Mouse (Mus musculus): ENCODE measurements around the gene Gm49325. TPM values are rescaled to one million over a fixed set of nuclear protein-coding genes. Genes with fewer than 3 reads are reported as not detected.

Gene Gm49325
- polyA plus RNA-seq, 1 experiment from 2014 or later, result not detected

GRCm38 (mm10) chr10:77627497-77627896 lies 21.5 kb downstream of the Gm49325 start:
- no peaks in the 10 kb centered on the region for H3K27me3 ChIP-seq (replicated peaks; ENCODE audit: control insufficient read depth, insufficient read depth, low read length)
- H3K9me3 ChIP-seq (ENCODE audit: control insufficient read depth, low read length), result no peaks in the 10 kb centered on the region
- no peak overlapping the region for H3K4me3 ChIP-seq (ENCODE audit: low read length)
- H3K9ac ChIP-seq (ENCODE audit: low read depth, low read length), result no peak overlapping the region
- 45% methylated on average over 2 of the region's 2 CpGs for WGBS
- no peak overlapping the region for H3K4me2 ChIP-seq (ENCODE audit: low read depth, low read length)
- peak; percentile 57 for ATAC-seq
- peaks cover 24% of the 10 kb centered on the region for H3K4me1 ChIP-seq (ENCODE audit: control insufficient read depth, insufficient read depth, low read length)
- no peak overlapping the region for H3K27ac ChIP-seq (ENCODE audit: low read length)
- no peaks in the 10 kb centered on the region for H3K36me3 ChIP-seq (ENCODE audit: control insufficient read depth, insufficient read depth, low read length)

- no peaks in the 10 kb centered on the region for H3K36me3 ChIP-seq (ENCODE audit: control insufficient read depth, insufficient read depth, low read length)
- H3K9ac ChIP-seq (ENCODE audit: low read depth, low read length), result no peak overlapping the region
- H3K4me1 ChIP-seq (ENCODE audit: control insufficient read depth, insufficient read depth, low read length), result peaks cover 18% of the 10 kb centered on the region
- H3K4me2 ChIP-seq (ENCODE audit: low read depth, low read length), result no peak overlapping the region
- no peak overlapping the region for H3K27ac ChIP-seq (ENCODE audit: low read length)
- no peaks in the 10 kb centered on the region for H3K27me3 ChIP-seq (replicated peaks; ENCODE audit: control insufficient read depth, insufficient read depth, low read length)
- no peak for ATAC-seq
- 86% methylated on average over 3 of the region's 3 CpGs for WGBS
- H3K4me3 ChIP-seq (ENCODE audit: low read length), result no peak overlapping the region
- H3K9me3 ChIP-seq (ENCODE audit: control insufficient read depth, low read length), result no peaks in the 10 kb centered on the region
Observed at GRCm38 (mm10) chr10:77629163-77629562, 23.2 kb downstream of the Gm49325 start.

DNA sequence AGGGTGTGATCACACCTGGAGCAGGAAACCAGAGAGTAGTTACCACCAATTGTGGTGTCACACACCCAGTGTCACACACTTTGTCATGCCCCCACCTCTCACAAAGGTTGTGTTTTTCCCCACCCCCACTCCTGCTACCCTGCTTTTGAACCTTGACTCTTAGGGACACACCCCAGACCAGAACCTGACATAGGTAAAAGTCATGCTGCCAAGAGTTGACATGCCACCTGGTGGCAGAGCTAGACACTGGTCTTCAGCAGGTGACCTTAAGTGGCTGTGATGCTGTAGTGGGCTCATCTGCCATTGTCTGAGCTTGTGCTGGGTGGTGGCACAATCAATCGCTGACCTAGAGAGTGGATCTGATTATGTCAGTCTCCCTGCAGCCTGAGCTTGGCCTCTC lies 24.0 kb downstream of the Gm49325 start:
- WGBS, result 86% methylated on average over 1 of the region's 1 CpGs
- Histone ChIP-seq H3K27ac (ENCODE audit: low read length) (no peak overlapping the region), H3K9me3 (ENCODE audit: control insufficient read depth, low read length) (no peaks in the 10 kb centered on the region), H3K4me2 (ENCODE audit: low read depth, low read length) (no peak overlapping the region), H3K4me3 (ENCODE audit: low read length) (no peak overlapping the region), H3K4me1 (ENCODE audit: control insufficient read depth, insufficient read depth, low read length) (peaks cover 9% of the 10 kb centered on the region), H3K27me3 (replicated peaks; ENCODE audit: control insufficient read depth, insufficient read depth, low read length) (no peaks in the 10 kb centered on the region), H3K36me3 (ENCODE audit: control insufficient read depth, insufficient read depth, low read length) (no peaks in the 10 kb centered on the region), H3K9ac (ENCODE audit: low read depth, low read length) (no peak overlapping the region)
- ATAC-seq, result 0 out of 2 replicates have a peak, but pooled peaks have one; percentile 9

- Histone ChIP-seq H3K4me2 (ENCODE audit: low read depth, low read length) (no peak overlapping the region), H3K9ac (ENCODE audit: low read depth, low read length) (no peak overlapping the region), H3K36me3 (ENCODE audit: control insufficient read depth, insufficient read depth, low read length) (peaks cover 2% of the 10 kb centered on the region; the same call in 1 of the 2 replicates), H3K9me3 (ENCODE audit: control insufficient read depth, low read length) (no peaks in the 10 kb centered on the region), H3K4me3 (ENCODE audit: low read length) (no peak overlapping the region), H3K27ac (ENCODE audit: low read length) (no peak overlapping the region), H3K4me1 (ENCODE audit: control insufficient read depth, insufficient read depth, low read length) (peaks cover 7% of the 10 kb centered on the region; the same call in 1 of the 2 replicates), H3K27me3 (replicated peaks; ENCODE audit: control insufficient read depth, insufficient read depth, low read length) (no peaks in the 10 kb centered on the region)
- WGBS, result 71% methylated on average over 6 of the region's 6 CpGs
- ATAC-seq, result no peak
Observed at GRCm38 (mm10) chr10:77634016-77634415, 28.0 kb downstream of the Gm49325 start.

DNA sequence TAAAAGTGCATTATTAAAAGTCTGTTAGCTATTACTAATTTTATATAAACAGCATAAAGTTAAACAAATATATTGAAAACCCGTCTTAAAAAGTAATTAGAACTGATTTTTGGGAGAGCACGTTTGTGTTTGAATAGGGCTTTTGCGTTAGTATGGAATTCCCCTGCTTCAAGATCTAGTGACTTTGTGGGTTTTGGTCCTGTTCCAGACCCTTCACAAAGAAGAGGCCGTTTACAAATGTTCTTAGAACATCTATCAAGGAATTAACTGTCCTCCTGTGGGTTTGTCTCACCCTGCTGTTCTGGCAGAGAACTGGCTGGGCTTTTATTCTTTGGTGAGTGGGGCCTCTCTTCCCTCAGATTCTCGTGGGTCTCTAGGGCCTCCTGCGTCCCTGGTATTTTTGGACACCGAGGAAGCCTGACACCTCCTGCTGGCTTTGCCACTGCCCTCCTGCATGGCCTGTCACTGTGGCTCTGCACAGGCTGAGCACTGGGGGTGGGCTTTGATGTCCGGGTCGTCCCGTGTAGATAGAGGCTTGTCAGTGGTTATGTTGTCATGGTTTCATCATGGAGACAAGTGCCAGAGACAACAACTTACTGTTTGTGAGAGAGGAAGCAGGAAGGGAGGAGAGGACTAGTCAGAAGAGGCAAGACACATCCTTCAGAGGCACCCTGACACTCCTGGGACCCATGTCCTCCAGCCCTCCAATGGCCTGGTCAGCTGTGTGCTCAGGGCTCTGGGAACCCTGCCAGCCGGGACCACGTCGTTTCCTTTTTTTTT lies 28.6 kb downstream of the Gm49325 start:
- Histone ChIP-seq H3K9me3 (ENCODE audit: control insufficient read depth, low read length) (no peaks in the 10 kb centered on the region), H3K27me3 (replicated peaks; ENCODE audit: control insufficient read depth, insufficient read depth, low read length) (no peaks in the 10 kb centered on the region), H3K9ac (ENCODE audit: low read depth, low read length) (no peak overlapping the region), H3K4me3 (ENCODE audit: low read length) (no peak overlapping the region), H3K4me1 (ENCODE audit: control insufficient read depth, insufficient read depth, low read length) (peaks cover 7% of the 10 kb centered on the region; the same call in 1 of the 2 replicates), H3K4me2 (ENCODE audit: low read depth, low read length) (no peak overlapping the region), H3K36me3 (ENCODE audit: control insufficient read depth, insufficient read depth, low read length) (peaks cover 2% of the 10 kb centered on the region; the same call in 1 of the 2 replicates), H3K27ac (ENCODE audit: low read length) (peak overlapping the region; percentile 34; the same call in 1 of the 2 replicates)
- 52% methylated on average over 13 of the region's 13 CpGs for WGBS
- ATAC-seq, result no peak

GRCm38 (mm10) chr10:77636234-77636922 lies 30.4 kb downstream of the Gm49325 start:
- no peak overlapping the region for H3K9ac ChIP-seq (ENCODE audit: low read depth, low read length)
- H3K27me3 ChIP-seq (replicated peaks; ENCODE audit: control insufficient read depth, insufficient read depth, low read length), result no peaks in the 10 kb centered on the region
- no peak for ATAC-seq
- H3K9me3 ChIP-seq (ENCODE audit: control insufficient read depth, low read length), result no peaks in the 10 kb centered on the region
- no peak overlapping the region for H3K4me2 ChIP-seq (ENCODE audit: low read depth, low read length)
- H3K4me1 ChIP-seq (ENCODE audit: control insufficient read depth, insufficient read depth, low read length), result peaks cover 2% of the 10 kb centered on the region; the same call in 1 of the 2 replicates
- H3K36me3 ChIP-seq (ENCODE audit: control insufficient read depth, insufficient read depth, low read length), result peaks cover 4% of the 10 kb centered on the region
- H3K27ac ChIP-seq (ENCODE audit: low read length), result no peak overlapping the region
- 91% methylated on average over 7 of the region's 7 CpGs for WGBS
- H3K4me3 ChIP-seq (ENCODE audit: low read length), result no peak overlapping the region

- Histone ChIP-seq H3K36me3 (ENCODE audit: control insufficient read depth, insufficient read depth, low read length) (peaks cover 11% of the 10 kb centered on the region), H3K9ac (ENCODE audit: low read depth, low read length) (no peak overlapping the region), H3K9me3 (ENCODE audit: control insufficient read depth, low read length) (no peaks in the 10 kb centered on the region), H3K4me3 (ENCODE audit: low read length) (no peak overlapping the region), H3K27me3 (replicated peaks; ENCODE audit: control insufficient read depth, insufficient read depth, low read length) (no peaks in the 10 kb centered on the region), H3K4me2 (ENCODE audit: low read depth, low read length) (no peak overlapping the region), H3K4me1 (ENCODE audit: control insufficient read depth, insufficient read depth, low read length) (peaks cover 2% of the 10 kb centered on the region; the same call in 1 of the 2 replicates), H3K27ac (ENCODE audit: low read length) (no peak overlapping the region)
- 80% methylated on average over 6 of the region's 6 CpGs for WGBS
- no peak for ATAC-seq
Observed at GRCm38 (mm10) chr10:77638956-77639355, 33.0 kb downstream of the Gm49325 start.

- no peaks in the 10 kb centered on the region for H3K27me3 ChIP-seq (replicated peaks; ENCODE audit: control insufficient read depth, insufficient read depth, low read length)
- no peak overlapping the region for H3K9ac ChIP-seq (ENCODE audit: low read depth, low read length)
- H3K4me2 ChIP-seq (ENCODE audit: low read depth, low read length), result no peak overlapping the region
- no peak for ATAC-seq
- WGBS, result 75% methylated on average over 7 of the region's 7 CpGs
- H3K27ac ChIP-seq (ENCODE audit: low read length), result no peak overlapping the region
- H3K9me3 ChIP-seq (ENCODE audit: control insufficient read depth, low read length), result no peaks in the 10 kb centered on the region
- H3K4me3 ChIP-seq (ENCODE audit: low read length), result no peak overlapping the region
- H3K4me1 ChIP-seq (ENCODE audit: control insufficient read depth, insufficient read depth, low read length), result peaks cover 2% of the 10 kb centered on the region; the same call in 1 of the 2 replicates
- H3K36me3 ChIP-seq (ENCODE audit: control insufficient read depth, insufficient read depth, low read length), result peaks cover 21% of the 10 kb centered on the region
Observed at GRCm38 (mm10) chr10:77643160-77643559, 37.2 kb downstream of the Gm49325 start.

DNA sequence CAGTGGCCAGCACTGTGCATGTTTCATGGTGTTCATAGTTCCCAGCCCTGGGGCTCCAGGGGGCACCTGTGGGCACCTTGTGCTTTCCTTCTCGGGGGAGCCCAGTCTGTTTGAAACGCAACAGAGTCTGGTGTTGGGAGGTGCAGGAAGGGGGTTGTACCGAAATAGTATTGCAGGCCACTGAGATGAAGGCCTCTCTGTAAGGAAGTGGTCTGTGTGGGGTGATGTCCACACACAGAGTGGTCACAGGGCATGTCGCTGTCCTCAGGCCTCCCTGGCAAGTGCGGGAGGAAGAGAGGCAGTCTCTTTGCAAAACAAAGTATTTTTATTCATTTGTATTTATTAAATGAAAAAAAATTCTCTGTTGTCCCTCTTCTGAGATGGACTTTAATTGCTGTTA lies 39.6 kb downstream of the Gm49325 start:
- no peak for ATAC-seq
- no peak overlapping the region for H3K4me3 ChIP-seq (ENCODE audit: low read length)
- no peaks in the 10 kb centered on the region for H3K4me1 ChIP-seq (ENCODE audit: control insufficient read depth, insufficient read depth, low read length)
- WGBS, result 91% methylated on average over 5 of the region's 5 CpGs
- peaks cover 21% of the 10 kb centered on the region for H3K36me3 ChIP-seq (ENCODE audit: control insufficient read depth, insufficient read depth, low read length)
- H3K9me3 ChIP-seq (ENCODE audit: control insufficient read depth, low read length), result no peaks in the 10 kb centered on the region
- H3K27ac ChIP-seq (ENCODE audit: low read length), result no peak overlapping the region
- no peak overlapping the region for H3K4me2 ChIP-seq (ENCODE audit: low read depth, low read length)
- H3K9ac ChIP-seq (ENCODE audit: low read depth, low read length), result no peak overlapping the region
- no peaks in the 10 kb centered on the region for H3K27me3 ChIP-seq (replicated peaks; ENCODE audit: control insufficient read depth, insufficient read depth, low read length)

Measured in intestine, embryonic 16.5 days (tissue).